ENCODE assay signal across 10 mouse cellular contexts in the genomic region with DNA sequence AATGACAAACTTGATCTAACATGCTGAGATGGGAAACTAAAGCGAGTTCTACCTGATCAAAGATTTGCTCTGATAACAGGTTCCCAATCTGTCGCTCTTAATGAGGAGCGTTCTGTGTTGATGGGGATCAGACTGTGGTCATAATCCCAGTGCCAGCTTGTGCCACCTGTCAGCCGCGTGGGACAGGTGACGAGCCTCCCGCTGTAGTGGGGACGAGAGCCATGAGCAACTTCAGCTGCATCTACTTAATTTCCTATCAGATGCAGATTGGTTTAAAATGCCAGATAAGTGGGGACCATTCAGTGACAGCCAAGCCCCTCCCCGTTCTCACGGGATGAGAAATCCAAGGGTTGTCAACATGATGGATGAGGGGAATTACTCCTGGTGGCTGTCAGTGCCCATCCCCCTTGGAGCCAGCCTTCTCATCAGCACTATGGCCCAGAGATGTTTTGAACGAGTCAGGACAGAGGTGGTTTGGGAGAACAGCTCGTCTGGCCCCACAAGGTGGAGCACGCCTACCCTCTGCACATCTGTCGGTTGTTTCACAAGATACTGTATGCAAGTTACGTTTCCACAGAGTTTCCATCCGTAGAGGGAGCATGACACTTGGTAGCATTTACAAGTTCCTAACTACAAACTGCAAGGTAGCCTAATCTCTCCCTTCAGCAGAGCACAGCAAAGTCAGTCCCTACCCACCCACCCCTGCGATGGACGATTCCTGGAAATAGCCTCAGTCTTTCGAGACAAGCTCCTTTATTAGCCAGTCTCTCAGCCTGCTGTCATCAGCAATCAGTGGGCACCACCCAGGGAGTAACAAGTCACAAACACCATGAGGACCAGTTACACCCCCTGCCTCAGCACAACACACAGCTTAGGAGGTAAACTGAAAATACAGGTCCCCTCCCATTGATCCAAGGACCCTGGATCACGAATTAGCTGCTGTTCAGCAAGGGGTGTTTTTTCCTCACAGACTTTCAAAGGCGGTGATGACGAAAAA.
DNase-seq lines count a peak whose midpoint lies in the region; ATAC-seq and TF ChIP-seq lines count a peak whose summit lies in the region.
"Had no signal": no experiment of that assay in that cellular context is flagged by ENCODE, and none has a peak within 500 bp of the region (broad histone marks: within the 10 kb centered on the region; RNA-seq: fewer than 3 reads in every experiment).

No protein-coding gene starts in this region.

- no peaks in the 10 kb centered on the region for H3K9me3 ChIP-seq in heart, embryonic 13.5 days
- H3K9me3 ChIP-seq in hindbrain, embryonic 14.5 days (ENCODE audit: control insufficient read depth, low read length) = no peaks in the 10 kb centered on the region

- no peaks in the 10 kb centered on the region for H3K36me3 ChIP-seq in heart, embryonic 13.5 days
- H3K36me3 ChIP-seq in hindbrain, embryonic 14.5 days (replicated peaks; ENCODE audit: control insufficient read depth, insufficient read depth) = no peaks in the 10 kb centered on the region

- TF ChIP-seq CTCF in brain, embryonic 14.5 days (IDR thresholded peaks at IDR 0.05; ENCODE audit: borderline replicate concordance, extremely low read depth, insufficient read depth, insufficient read length) = no peak

- 30% methylated on average over 22 of the region's 22 CpGs for WGBS in heart, embryonic 13.5 days
- WGBS in hindbrain, embryonic 14.5 days = 33% methylated on average over 22 of the region's 22 CpGs

- H3K27ac ChIP-seq in heart, embryonic 13.5 days (replicated peaks) = no peak overlapping the region
- H3K27ac ChIP-seq in hindbrain, embryonic 14.5 days = no peak overlapping the region

- peaks cover 22% of the 10 kb centered on the region for H3K4me1 ChIP-seq in heart, embryonic 13.5 days
- H3K4me1 ChIP-seq in hindbrain, embryonic 14.5 days (replicated peaks; ENCODE audit: control insufficient read depth, insufficient read depth, low read length) = peaks cover 10% of the 10 kb centered on the region

- H3K4me2 ChIP-seq in heart, embryonic 13.5 days = peak overlapping the region; percentile 53
- H3K4me2 ChIP-seq in hindbrain, embryonic 14.5 days (replicated peaks) = no peak overlapping the region

- TF ChIP-seq POLR2A in brain, embryonic 14.5 days (IDR thresholded peaks at IDR 0.05; ENCODE audit: borderline replicate concordance, extremely low read depth, insufficient read depth, insufficient read length, poor library complexity, severe bottlenecking) = no peak

- ATAC-seq in heart, embryonic 13.5 days (ENCODE audit: extremely low read depth, insufficient number of reproducible peaks, low FRiP score, low TSS enrichment) = no peak
- ATAC-seq in hindbrain, embryonic 14.5 days (ENCODE audit: low FRiP score) = peak; percentile 76; the same call in 1 of the 2 replicates

- no peaks in the 10 kb centered on the region for H3K27me3 ChIP-seq in heart, embryonic 13.5 days (replicated peaks)
- H3K27me3 ChIP-seq in hindbrain, embryonic 14.5 days (ENCODE audit: control insufficient read depth, insufficient read depth, low read length) = no peaks in the 10 kb centered on the region

- peak overlapping the region; percentile 57; the same call in 1 of the 2 replicates for H3K9ac ChIP-seq in heart, embryonic 13.5 days
- no peak overlapping the region for H3K9ac ChIP-seq in hindbrain, embryonic 14.5 days

- no peak overlapping the region for H3K4me3 ChIP-seq in heart, embryonic 13.5 days
- no peak overlapping the region for H3K4me3 ChIP-seq in hindbrain, embryonic 14.5 days (replicated peaks; ENCODE audit: low read length)
- H3K4me3 ChIP-seq: erythroblast, embryonic 14.5 days had no signal

- DNase-seq in heart, postnatal 4 days = no peak
- peak; percentile 9 for DNase-seq in ES-CJ7 (ENCODE audit: low read depth, low spot score)
- DNase-seq in brain, embryonic 14.5 days (ENCODE audit: low read depth) = peak; percentile 55
- peak; percentile 51 for DNase-seq in hindbrain, embryonic 14.5 days (ENCODE audit: low spot score)
- no peak for DNase-seq in testis, postnatal 10 days (ENCODE audit: low spot score)
- DNase-seq in adrenal gland, adult 18-20 months (ENCODE audit: low spot score in 2 of 2) = no peak
- DNase-seq: cerebellum, adult 11 months; lung, adult 2 months had no signal

Comparison
In these comparisons a context has a peak if more than half of its experiments do, and no peak if none do; other contexts are left out.
1. DNase-seq: peak in ES-CJ7 (single experiment), brain, embryonic 14.5 days (single experiment) and hindbrain, embryonic 14.5 days (single experiment); none in heart, postnatal 4 days (single experiment), testis, postnatal 10 days (single experiment) and adrenal gland, adult 18-20 months (0 of 2).